Mouse (Mus musculus): Measurements from ENCODE around the gene H2al1i. TPM values are rescaled to one million over a fixed set of nuclear protein-coding genes. Genes with fewer than 3 reads are reported as not detected.
A peak's percentile ranks its signal among the peaks of the same experiment; 100 is the strongest.

H2al1i gene
- total and polyA plus RNA-seq, 2 experiments from 2014 or later, result not detected

- no peak for TF ChIP-seq CTCF (IDR thresholded peaks at IDR 0.05; ENCODE audit: low read depth)
- WGBS, result 89% methylated on average over 2 of the region's 2 CpGs
- no peak overlapping the region for H3K27ac ChIP-seq
- DNase-seq (ENCODE audit: low spot score), result no peak
- H3K4me1 ChIP-seq (ENCODE audit: insufficient read depth, low read length), result no peaks in the 10 kb centered on the region
- no peak overlapping the region for H3K4me3 ChIP-seq (ENCODE audit: low read length)
- H3K9ac ChIP-seq (replicated peaks; ENCODE audit: low read length), result no peak overlapping the region
- H3K4me2 ChIP-seq (ENCODE audit: low read depth, low read length), result no peak overlapping the region
- no peak for ATAC-seq
- no peaks in the 10 kb centered on the region for H3K36me3 ChIP-seq (ENCODE audit: insufficient read depth, low read length)
- H3K9me3 ChIP-seq (ENCODE audit: low read length), result no peaks in the 10 kb centered on the region
- no peaks in the 10 kb centered on the region for H3K27me3 ChIP-seq (ENCODE audit: insufficient read depth, low read length)
Observed at GRCm38 (mm10) chrX:11361261-11361660, 36.8 kb downstream of the H2al1i start.

- WGBS, result 41% methylated on average over 6 of the region's 6 CpGs
- ATAC-seq, result peak; percentile 53; the same call in 1 of the 2 replicates
- Histone ChIP-seq H3K9me3 (ENCODE audit: low read length) (no peaks in the 10 kb centered on the region), H3K27me3 (ENCODE audit: insufficient read depth, low read length) (no peaks in the 10 kb centered on the region), H3K9ac (replicated peaks; ENCODE audit: low read length) (no peak overlapping the region), H3K36me3 (ENCODE audit: insufficient read depth, low read length) (no peaks in the 10 kb centered on the region), H3K4me1 (ENCODE audit: insufficient read depth, low read length) (no peaks in the 10 kb centered on the region), H3K4me3 (ENCODE audit: low read length) (no peak overlapping the region), H3K27ac (no peak overlapping the region), H3K4me2 (ENCODE audit: low read depth, low read length) (no peak overlapping the region)
- no peak for TF ChIP-seq CTCF (IDR thresholded peaks at IDR 0.05; ENCODE audit: low read depth)
- DNase-seq (ENCODE audit: low spot score), result peak; percentile 61
Observed at GRCm38 (mm10) chrX:11363890-11364289, 39.4 kb downstream of the H2al1i start.

GRCm38 (mm10) chrX:11365151-11365550, 40.7 kb downstream of the H2al1i start:
- no peak for TF ChIP-seq CTCF (IDR thresholded peaks at IDR 0.05; ENCODE audit: low read depth)
- Histone ChIP-seq H3K4me3 (ENCODE audit: low read length) (no peak overlapping the region), H3K4me2 (ENCODE audit: low read depth, low read length) (no peak overlapping the region), H3K9ac (replicated peaks; ENCODE audit: low read length) (no peak overlapping the region), H3K27ac (no peak overlapping the region), H3K9me3 (ENCODE audit: low read length) (no peaks in the 10 kb centered on the region), H3K36me3 (ENCODE audit: insufficient read depth, low read length) (no peaks in the 10 kb centered on the region), H3K27me3 (ENCODE audit: insufficient read depth, low read length) (no peaks in the 10 kb centered on the region), H3K4me1 (ENCODE audit: insufficient read depth, low read length) (no peaks in the 10 kb centered on the region)
- ATAC-seq (no peak), DNase-seq (ENCODE audit: low spot score) (peak; percentile 49)
- WGBS, result 38% methylated on average over 12 of the region's 12 CpGs

Other genes with a start within 250 kb of the H2al1i start
- not detected in 2 replicates for gene H2al1a, start 25.4 kb upstream of the H2al1i start, total RNA-seq (2014; rRNA removed)
- gene H2al1a, start 25.4 kb upstream of the H2al1i start, polyA plus RNA-seq (2015; fragmentation: Nextera tagmentation; extraction: Ambion mirVana), result not detected in 2 replicates
- gene H2al1b, start 22.2 kb upstream of the H2al1i start, total RNA-seq (2014; rRNA removed), result not detected in 2 replicates
- not detected in 2 replicates for gene H2al1b, start 22.2 kb upstream of the H2al1i start, polyA plus RNA-seq (2015; fragmentation: Nextera tagmentation; extraction: Ambion mirVana)
- not detected in 2 replicates for gene H2al1c, start 19.0 kb upstream of the H2al1i start, total RNA-seq (2014; rRNA removed)
- not detected in 2 replicates for gene H2al1c, start 19.0 kb upstream of the H2al1i start, polyA plus RNA-seq (2015; fragmentation: Nextera tagmentation; extraction: Ambion mirVana)
- gene H2al1d, start 15.8 kb upstream of the H2al1i start, total RNA-seq (2014; rRNA removed), result not detected in 2 replicates
- not detected in 2 replicates for gene H2al1d, start 15.8 kb upstream of the H2al1i start, polyA plus RNA-seq (2015; fragmentation: Nextera tagmentation; extraction: Ambion mirVana)
- not detected in 2 replicates for gene H2al1e, start 12.7 kb upstream of the H2al1i start, total RNA-seq (2014; rRNA removed)
- not detected in 2 replicates for gene H2al1e, start 12.7 kb upstream of the H2al1i start, polyA plus RNA-seq (2015; fragmentation: Nextera tagmentation; extraction: Ambion mirVana)
- gene H2al1f, start 9.5 kb upstream of the H2al1i start, total RNA-seq (2014; rRNA removed), result not detected in 2 replicates
- not detected in 2 replicates for gene H2al1f, start 9.5 kb upstream of the H2al1i start, polyA plus RNA-seq (2015; fragmentation: Nextera tagmentation; extraction: Ambion mirVana)
- gene H2al1g, start 6.4 kb upstream of the H2al1i start, total RNA-seq (2014; rRNA removed), result not detected in 2 replicates
- not detected in 2 replicates for gene H2al1g, start 6.4 kb upstream of the H2al1i start, polyA plus RNA-seq (2015; fragmentation: Nextera tagmentation; extraction: Ambion mirVana)
- gene H2al1h, start 3.2 kb upstream of the H2al1i start, total RNA-seq (2014; rRNA removed), result not detected in 2 replicates
- not detected in 2 replicates for gene H2al1h, start 3.2 kb upstream of the H2al1i start, polyA plus RNA-seq (2015; fragmentation: Nextera tagmentation; extraction: Ambion mirVana)
- gene H2al1j, start 3.2 kb downstream of the H2al1i start, total RNA-seq (2014; rRNA removed), result not detected in 2 replicates
- gene H2al1j, start 3.2 kb downstream of the H2al1i start, polyA plus RNA-seq (2015; fragmentation: Nextera tagmentation; extraction: Ambion mirVana), result not detected in 2 replicates